8 mouse cellular contexts compared by ENCODE assay signal in genomic region chr9:44343781-44344421, GRCm38 (mm10). TPM values are rescaled to one million over a fixed set of nuclear protein-coding genes. Genes with fewer than 3 reads are reported as not detected.
DNase-seq lines count a peak whose midpoint lies in the region; ATAC-seq and TF ChIP-seq lines count a peak whose summit lies in the region.

Gene Hmbs (minus strand): TSS chr9:44344228.

- H3K36me3 ChIP-seq in ES-Bruce4 (ENCODE audit: control insufficient read depth, insufficient read depth, low read length, poor library complexity, severe bottlenecking): peaks cover 4% of the 10 kb centered on the region; the same call in 1 of the 2 replicates
- H3K36me3 ChIP-seq in forebrain, embryonic 14.5 days (ENCODE audit: control insufficient read depth, insufficient read depth, low read length): peaks cover 35% of the 10 kb centered on the region

- H3K4me2 ChIP-seq in forebrain, embryonic 14.5 days (ENCODE audit: low read length): peak within 1 kb of the TSS; percentile 70

- TF ChIP-seq EP300 in ES-Bruce4 (IDR thresholded peaks at IDR 0.05; ENCODE audit: insufficient read depth, low read depth, low read length): 0 out of 2 replicates have a peak, but pooled peaks have one; percentile 40

- peak within 1 kb of the TSS; percentile 77 for H3K9ac ChIP-seq in ES-Bruce4 (ENCODE audit: low read depth, poor library complexity, severe bottlenecking)
- peak within 1 kb of the TSS; percentile 77 for H3K9ac ChIP-seq in forebrain, embryonic 14.5 days (ENCODE audit: low read length)

- H3K4me3 ChIP-seq in ES-Bruce4 (ENCODE audit: low read depth, low read length): peak within 1 kb of the TSS; percentile 75
- peak within 1 kb of the TSS; percentile 70 for H3K4me3 ChIP-seq in forebrain, embryonic 14.5 days (ENCODE audit: low read depth, low read length)
- peak within 1 kb of the TSS; percentile 89 for H3K4me3 ChIP-seq in lung, adult 2 months (replicated peaks; ENCODE audit: extremely low read depth, low read depth, low read length)

- peak within 1 kb of the TSS; percentile 72 for H3K27ac ChIP-seq in ES-Bruce4 (ENCODE audit: insufficient read depth, low read length)
- H3K27ac ChIP-seq in forebrain, embryonic 14.5 days (ENCODE audit: low read depth, low read length): peak within 1 kb of the TSS; percentile 94

- H3K4me1 ChIP-seq in ES-Bruce4 (ENCODE audit: control insufficient read depth, insufficient read depth, low read length): peaks cover 10% of the 10 kb centered on the region
- H3K4me1 ChIP-seq in forebrain, embryonic 14.5 days (ENCODE audit: control insufficient read depth, insufficient read depth, low read length): peaks cover 5% of the 10 kb centered on the region
- H3K4me1 ChIP-seq in lung, adult 2 months (ENCODE audit: control insufficient read depth, insufficient read depth, low read length): peaks cover 5% of the 10 kb centered on the region

- H3K9me3 ChIP-seq in ES-Bruce4 (replicated peaks; ENCODE audit: control insufficient read depth, insufficient read depth, low read length, poor library complexity, severe bottlenecking): no peaks in the 10 kb centered on the region
- no peaks in the 10 kb centered on the region for H3K9me3 ChIP-seq in forebrain, embryonic 14.5 days (replicated peaks; ENCODE audit: control insufficient read depth, low read length)

- ATAC-seq in forebrain, embryonic 14.5 days: peak; percentile 97
- ATAC-seq in neutrophil, adult 5-6 weeks (ENCODE audit: extremely low read depth, insufficient number of reproducible peaks, low FRiP score, poor library complexity, severe bottlenecking): peak; percentile 88

- H3K27me3 ChIP-seq in ES-Bruce4 (ENCODE audit: control insufficient read depth, insufficient read depth, low read length, poor library complexity, severe bottlenecking): no peaks in the 10 kb centered on the region
- no peaks in the 10 kb centered on the region for H3K27me3 ChIP-seq in forebrain, embryonic 14.5 days (replicated peaks; ENCODE audit: control insufficient read depth, insufficient read depth, low read length)

- TF ChIP-seq POLR2A in ES-Bruce4 (IDR thresholded peaks at IDR 0.05; ENCODE audit: insufficient read depth, low read length): peak; percentile 50
- TF ChIP-seq POLR2A in lung, adult 2 months (IDR thresholded peaks at IDR 0.05; ENCODE audit: borderline replicate concordance, extremely low read depth, low read depth, low read length): peak; percentile 29; the same call in 1 of the 2 replicates

- intact Hi-C loops in heart, postnatal 14 days (cut with DNase I): loop anchor here (5.0 kb wide), 2 partner anchors 97 to 212 kb away; partner anchors contain the start of gene Mcam

- DNase-seq in cerebellum, adult 11 months: peak; percentile 80
- peak; percentile 95 for DNase-seq in forebrain, embryonic 14.5 days (ENCODE audit: low spot score)
- peak; percentile 90 to 94 for DNase-seq in heart, postnatal 14 days
- peak; percentile 86 to 95 for DNase-seq in layer of hippocampus, adult 18-20 months (ENCODE audit: low spot score in 2 of 2)
- peak; percentile 97 for DNase-seq in lung, adult 2 months
- DNase-seq in thymus, adult 18-20 months: peak; percentile 76 to 81

- no peak for TF ChIP-seq CTCF in ES-Bruce4 (IDR thresholded peaks at IDR 0.05; ENCODE audit: low read depth, low read length)
- no peak for TF ChIP-seq CTCF in lung, adult 2 months (IDR thresholded peaks at IDR 0.05; ENCODE audit: insufficient read depth, low read length)

- WGBS in forebrain, embryonic 14.5 days: under 1% methylated on average over 39 of the region's 39 CpGs
- WGBS in lung, adult 2 months: under 1% methylated on average over 39 of the region's 39 CpGs

RNA-seq across cellular contexts. Expression of gene Hmbs, which starts in this region (rescaled TPM):
- 76.5 and 80.3 TPM in 2 replicates for polyA plus RNA-seq in ES-Bruce4 (2011; ENCODE audit: insufficient read depth, insufficient read length, low read depth, missing spikeins)
- 68.5 and 74.3 TPM in 2 replicates for polyA plus RNA-seq in forebrain, embryonic 14.5 days (2014; fragmentation: Nextera tagmentation; extraction: Ambion mirVana)
- 10 to 100 TPM; 44.4 to 46.8 TPM for total RNA-seq in heart, postnatal 14 days (2021)
- total RNA-seq in layer of hippocampus, adult 18-20 months (2021): 10 to 100 TPM; 18.9 to 21.2 TPM
- 21.8 and 27.7 TPM in 2 replicates for polyA plus RNA-seq in lung, adult 2 months (2012; rRNA removed)
- 3.3 and 11.4 TPM in 2 replicates for total RNA-seq in neutrophil, adult 5-6 weeks (2017)

Comparison
In these comparisons a context has a peak if more than half of its experiments do, and no peak if none do; other contexts are left out.
1. Peak in every context shown above with its lines: DNase-seq, ATAC-seq, H3K4me3 ChIP-seq and H3K27ac ChIP-seq.